Mouse (Mus musculus) WW6 (cell line): ENCODE results near the gene Acox1.

Experiments used
- DNase-seq: peaks from one replicate; pipeline ENCODE4 v3.0.0-alpha.2; 2013; ENCODE audit warnings: low read depth, low spot score

Acox1 gene

DNA sequence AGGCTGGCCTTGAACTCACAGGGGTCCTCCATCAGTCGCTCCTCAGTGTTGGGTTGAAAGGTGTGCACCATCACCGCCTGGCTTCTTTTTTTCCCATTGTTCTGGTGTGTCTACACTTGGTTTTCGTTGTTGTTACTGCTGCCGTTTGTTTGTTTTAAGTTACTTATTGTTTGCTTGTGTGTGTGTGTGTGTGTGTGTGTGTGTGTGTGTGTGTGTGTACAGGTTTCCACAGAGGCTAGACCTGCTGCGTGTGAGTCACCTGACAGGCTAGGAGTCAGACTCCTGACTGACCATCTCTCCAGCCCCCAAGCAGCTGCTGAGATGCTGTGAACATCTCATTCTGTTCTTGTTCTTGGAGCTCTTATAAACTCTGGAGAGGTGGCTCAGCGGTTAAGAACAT lies 14.0 kb upstream of the Acox1 start:
- DNase-seq: no peak

DNA sequence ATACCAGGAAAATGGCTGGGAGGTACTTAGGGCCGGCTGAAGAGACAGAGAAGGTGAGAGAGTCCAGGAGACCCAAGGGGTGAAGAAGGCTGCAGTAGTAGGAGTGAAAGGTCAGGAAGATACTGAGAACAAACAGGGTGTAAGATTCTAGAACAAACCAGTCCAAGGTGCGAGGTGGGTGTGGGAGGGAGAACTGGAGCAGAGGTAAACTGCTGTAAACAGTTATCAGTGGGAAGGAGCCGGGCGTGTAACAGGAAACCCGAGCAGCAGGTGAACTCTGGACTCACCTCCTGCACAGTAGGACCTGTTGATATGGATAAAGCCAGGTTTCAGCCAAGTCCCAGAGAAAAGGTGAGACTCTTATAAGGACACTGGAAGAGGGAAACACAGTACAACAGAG lies 11.9 kb upstream of the Acox1 start:
- DNase-seq: no peak

DNA sequence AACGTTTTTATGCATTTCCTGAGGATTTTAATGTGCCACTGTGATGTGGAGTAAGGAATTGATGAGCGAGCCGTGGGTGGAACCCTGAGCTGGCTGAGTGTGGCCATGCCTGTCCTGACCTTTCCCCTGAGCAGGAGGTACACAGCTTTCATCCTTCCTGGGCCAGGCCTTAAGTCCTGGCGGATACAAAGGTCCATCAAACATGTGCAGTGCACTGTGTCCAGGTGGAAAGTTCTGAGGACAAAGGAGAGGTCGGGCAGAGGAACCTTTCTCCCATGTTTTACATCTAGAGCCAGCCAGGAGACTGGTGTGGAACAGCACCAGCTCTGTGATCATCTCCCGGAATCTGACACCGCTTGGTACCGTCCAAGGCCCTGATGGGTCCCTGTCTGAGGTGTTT lies 10.4 kb upstream of the Acox1 start:
- DNase-seq: no peak

DNA sequence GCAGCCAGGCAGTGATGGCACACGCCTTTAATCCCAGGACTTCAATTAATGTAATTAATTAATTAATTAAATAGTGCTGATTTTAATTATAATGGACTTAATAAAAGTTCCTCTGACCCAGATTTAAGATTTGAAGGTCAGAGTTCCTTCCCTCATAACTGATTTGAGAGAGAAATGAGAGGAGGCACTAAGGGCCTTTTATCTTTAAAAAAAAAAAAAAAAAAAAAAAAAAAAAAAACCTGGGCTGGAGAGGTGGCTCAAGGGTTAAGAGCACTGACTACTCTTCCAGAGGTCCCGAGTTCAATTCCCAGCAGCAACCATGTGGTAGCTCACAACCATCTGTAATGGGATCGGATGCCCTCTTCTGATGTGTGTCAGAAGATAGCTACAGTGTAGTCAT lies 9.8 kb upstream of the Acox1 start:
- DNase-seq: no peak

DNA sequence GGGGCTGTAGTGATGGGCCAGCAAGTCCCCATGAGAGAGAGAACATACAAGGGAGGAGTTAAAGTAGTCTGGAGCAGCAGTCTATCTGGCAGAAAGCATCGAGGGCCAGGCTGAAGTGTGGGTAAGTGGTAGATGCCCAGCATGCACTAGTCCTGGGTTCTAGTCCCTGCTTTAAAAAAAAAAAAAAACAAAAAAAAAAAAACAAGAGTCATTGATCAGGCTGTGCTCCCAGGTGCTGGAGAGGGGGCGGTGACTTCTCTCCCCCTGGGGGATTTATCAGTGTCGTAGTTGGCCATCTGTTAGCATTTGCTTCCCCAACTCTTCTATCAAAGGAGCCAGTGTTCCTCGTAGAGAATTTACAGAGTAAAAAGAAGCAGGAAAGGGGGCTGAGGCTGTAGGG lies 7.8 kb upstream of the Acox1 start:
- no peak for DNase-seq

DNA sequence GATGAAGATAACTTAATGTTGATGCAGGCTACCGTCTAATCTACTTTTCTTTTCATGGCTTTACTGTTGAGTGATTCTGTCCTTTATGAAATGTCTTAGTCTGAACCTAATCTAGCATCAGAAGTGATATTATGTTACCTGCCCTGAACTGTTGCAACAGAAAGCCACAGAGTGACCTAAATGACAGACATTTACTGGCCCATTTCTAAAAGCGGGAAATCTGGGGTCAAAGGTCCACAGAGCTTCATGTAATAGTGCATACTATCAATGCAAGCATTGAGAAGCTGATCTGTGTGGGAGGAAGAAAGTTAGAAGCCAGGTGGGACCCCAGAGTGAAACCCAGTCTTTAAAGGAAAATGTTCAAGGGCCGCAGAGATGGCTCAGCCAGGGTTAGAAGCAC lies 4.3 kb upstream of the Acox1 start:
- DNase-seq: no peak

DNA sequence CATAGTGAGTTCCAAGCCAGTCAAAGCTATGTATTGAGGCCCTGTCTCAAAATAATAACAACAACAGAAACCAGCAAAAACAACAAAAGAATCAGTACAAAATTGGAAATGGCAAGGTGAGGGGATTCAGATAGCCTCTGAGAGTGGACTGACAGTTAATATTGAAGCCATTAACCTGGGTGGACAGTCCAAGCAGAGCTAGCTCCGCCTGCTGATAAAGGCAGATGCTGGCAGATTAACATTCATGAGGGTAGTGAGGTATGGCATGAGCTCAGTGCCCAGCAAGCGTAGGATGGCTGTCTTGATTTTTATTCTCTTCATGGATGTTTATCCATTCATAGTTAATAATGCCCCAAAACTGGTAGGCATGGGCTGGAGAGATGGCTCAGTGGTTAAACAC lies 2.3 kb upstream of the Acox1 start:
- no peak for DNase-seq

DNA sequence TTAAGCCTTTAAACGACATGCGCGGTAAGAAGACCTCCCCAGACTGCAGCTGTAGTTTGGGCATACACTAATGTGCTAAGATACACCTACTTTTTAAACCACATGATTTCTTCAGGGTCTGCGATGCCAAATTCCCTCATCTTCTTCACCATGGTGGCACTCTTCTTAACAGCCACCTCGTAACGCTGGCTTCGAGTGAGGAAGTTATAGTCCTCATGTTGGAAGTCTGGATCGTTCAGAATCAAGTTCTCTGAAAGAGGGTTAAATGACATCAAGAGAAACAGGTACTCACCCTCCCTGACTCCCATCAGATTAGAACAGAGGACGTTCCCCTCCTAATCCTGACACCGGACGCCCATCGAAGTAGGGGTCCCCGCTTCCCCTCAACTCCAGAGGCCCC lies 713 bp downstream of the Acox1 start:
- DNase-seq: no peak

DNA sequence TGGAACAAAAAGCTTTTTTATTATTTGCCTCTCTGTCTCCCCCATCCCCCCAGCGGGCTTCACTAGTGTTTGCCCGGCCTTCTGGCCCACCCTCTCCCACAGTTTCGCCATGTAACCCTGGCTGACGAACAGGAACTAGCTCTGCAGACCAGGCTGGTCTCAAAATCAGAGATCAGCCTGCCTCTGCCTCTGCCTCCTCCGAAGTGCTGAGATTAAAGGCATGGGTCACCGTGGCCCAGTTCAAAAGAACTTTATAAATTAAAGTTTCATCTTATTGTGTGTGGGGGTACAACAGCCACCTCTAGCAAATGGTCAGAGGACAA lies 1.3 kb downstream of the Acox1 start:
- no peak for DNase-seq

DNA sequence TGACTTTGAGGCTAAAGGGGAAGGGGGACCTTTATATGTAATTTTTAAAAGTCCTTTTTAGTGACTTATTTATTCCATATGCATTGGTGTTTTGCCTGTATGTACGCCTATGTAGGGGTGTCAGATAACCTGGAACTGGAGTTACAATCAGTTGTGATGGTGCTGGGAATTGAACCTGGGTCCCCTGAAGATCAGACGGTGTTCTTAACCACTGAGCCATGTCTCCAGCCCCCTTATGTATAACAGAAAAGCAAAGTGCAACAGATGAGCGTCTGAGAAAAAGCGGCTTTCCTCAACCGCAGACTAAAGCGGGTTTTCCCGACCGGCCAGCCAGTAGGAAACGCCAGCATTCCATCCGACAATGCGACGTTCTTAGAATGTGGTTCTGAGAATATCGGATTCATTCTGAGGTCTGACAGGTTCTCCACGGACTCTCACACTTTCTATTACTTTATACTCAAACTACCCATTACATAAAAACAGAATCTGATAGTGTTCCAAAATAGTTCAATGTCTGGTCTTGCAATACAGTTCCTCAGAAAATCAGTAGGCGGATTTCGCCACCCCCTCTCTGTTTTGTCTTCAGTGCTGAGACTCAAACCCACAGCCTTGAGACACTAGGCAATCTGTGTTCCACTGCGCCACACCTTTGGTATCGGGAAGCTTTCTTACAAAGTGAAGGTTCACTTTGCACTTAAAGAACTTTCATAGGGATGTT lies 1.8 kb downstream of the Acox1 start:
- no peak for DNase-seq

DNA sequence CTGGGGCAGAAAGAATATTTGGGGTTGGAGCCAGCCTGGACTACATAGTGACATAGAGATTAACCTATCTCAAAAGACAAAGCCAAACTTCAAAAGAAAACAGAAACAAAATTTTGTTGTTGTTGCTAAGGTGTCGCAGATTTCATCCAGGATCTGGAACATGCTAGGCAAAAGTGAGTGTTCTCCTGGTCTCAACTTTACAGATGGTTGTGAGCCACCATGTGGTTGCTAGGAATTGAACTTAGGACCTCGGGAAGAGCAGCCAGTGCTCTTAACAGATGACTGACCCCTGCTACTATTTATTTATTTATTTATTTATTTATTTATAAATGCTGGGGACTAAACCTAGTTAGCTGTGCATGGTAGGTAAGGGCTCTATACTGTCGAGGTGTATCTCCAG lies 2.5 kb downstream of the Acox1 start:
- DNase-seq: no peak

DNA sequence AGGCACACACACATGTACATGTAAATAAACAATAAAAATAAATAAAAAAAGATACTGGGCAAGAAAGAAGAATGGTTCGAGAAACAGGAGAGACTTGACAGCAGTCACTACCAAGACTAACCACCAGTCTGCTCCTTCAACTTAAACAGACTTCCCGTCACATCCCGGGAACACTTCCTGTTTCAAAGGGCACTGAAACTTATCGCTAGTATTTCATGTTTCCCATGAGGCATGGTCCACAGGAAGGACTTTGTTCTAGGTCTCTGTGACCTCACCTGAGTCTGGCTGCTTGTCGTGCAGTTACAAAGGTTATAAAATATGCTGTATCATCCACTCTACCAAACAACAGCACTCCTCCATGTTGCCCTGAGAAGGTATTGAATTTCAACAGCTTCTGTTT lies 3.6 kb downstream of the Acox1 start:
- no peak for DNase-seq

DNA sequence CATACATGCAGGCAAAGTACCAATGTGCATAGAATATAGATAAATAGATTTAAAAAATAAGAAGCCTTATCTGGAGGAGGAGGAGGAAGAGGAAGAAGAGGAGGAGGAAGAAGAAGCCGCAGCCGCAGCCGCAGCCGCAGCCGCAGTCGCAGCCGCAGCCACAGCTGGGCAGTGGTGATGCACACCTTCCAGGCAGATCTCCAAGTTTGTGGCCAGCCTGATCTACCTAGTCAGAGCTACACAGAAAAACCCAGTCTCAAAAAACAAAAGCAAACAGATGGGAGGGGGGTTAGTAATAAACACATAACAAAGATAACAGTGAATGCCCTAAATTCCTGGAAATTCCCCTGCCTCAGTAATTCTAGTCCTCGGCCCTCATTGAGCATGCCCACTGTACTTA lies 4.2 kb downstream of the Acox1 start:
- DNase-seq: no peak

DNA sequence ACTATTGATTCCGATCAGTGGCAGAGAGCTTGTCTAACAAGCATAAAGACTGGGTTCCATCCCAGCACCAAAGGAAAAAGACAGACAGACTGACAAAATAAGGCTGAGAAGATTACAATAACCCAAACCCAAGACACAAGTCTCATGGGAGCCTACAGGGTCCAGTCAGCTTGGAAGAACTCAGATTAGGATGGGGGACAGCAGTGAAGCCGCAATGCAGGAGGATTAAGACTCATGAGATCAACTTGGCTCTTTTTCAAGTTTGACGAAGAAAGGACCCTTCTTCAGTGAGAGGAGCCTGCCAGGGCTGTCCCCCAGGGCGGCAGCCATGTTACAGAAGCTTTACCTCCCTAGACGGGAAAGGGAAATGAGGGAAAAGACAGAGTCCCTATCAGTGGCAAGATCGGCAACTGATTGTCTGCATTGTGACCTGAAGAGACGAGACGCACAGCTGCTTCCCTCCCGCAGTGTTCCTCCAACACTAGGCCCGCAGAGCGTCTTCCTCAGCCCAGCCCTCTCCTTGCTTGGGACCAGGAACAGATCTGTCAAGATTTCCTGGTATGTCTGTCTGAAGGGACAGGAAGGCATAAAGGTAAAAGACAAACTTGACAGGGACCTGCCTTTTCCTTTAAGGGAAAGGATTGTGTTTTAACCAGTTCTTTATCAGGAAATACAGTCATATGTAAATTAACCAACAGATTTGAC lies 11.5 kb downstream of the Acox1 start:
- no peak for DNase-seq

DNA sequence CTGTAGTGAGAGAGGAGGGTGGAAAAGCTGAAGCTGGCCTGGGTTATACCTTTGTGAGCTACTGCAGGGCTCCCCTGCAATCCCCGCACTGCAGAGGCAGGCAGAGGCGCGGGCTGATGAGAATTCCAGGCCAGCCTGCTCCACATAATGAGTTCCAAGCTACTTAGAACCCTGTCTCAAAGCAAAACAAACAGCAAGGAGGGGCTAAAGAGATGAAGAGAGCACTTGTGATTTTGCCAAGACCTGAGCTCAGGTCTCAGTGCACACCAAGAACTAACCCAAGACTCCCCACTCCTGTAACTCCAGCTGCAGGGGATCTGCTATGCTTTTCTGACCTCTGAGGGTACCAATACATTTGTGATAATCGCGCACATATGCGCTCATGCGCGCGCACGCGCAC lies 12.5 kb downstream of the Acox1 start:
- no peak for DNase-seq

DNA sequence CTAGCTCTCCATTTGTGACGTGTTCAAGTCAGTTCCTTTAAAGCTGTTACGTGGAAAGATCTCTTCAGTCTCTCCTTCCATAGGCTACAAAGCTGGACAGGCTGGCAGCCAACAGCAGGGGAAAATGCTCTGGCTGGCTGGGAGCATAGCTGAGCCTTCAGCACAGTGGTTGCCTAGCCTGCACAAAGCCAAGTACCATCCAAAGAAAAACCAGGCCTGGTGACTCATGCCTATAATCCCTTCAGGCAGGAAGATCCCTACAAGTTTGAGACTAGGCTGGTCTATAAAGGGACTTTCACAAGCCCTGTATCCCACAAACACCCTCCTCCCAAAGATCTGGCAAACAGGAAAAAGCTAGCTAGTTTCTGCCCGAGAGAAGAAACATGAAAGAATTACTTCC lies 13.0 kb downstream of the Acox1 start:
- DNase-seq: no peak

DNA sequence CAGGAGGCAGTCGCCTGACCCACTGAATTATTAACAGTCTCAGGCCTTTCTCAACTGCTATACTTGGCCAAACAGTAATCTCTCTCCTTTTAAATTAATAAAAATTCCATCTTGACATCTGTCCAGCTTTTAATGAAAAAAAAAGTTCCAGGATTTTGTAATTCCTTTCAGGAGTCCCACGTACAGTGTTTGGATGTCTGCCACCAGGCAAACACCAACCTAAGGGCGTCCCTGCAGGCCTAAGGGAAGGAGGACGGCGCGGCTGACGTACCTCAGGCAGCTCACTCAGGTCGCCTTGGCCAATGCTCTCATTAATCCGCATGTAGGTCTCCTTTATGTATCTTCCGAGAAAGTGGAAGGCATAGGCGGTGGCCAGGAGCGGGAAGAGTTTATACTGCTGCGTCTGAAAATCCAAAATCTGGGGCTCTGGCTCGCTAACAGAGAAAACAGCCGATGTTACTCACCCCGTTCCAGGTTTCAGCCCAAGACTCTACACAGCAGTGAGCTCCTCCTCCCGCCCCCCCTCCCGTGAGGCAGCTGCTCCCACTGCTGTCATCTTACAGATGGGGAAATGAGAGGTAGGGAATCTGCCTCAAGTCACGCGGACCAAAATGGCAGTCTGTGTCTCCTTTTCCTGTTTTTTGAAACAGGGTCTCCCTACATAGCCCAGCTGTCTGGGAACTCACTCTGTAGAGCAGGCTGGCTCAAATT lies 20.3 kb downstream of the Acox1 start:
- no peak for DNase-seq

DNA sequence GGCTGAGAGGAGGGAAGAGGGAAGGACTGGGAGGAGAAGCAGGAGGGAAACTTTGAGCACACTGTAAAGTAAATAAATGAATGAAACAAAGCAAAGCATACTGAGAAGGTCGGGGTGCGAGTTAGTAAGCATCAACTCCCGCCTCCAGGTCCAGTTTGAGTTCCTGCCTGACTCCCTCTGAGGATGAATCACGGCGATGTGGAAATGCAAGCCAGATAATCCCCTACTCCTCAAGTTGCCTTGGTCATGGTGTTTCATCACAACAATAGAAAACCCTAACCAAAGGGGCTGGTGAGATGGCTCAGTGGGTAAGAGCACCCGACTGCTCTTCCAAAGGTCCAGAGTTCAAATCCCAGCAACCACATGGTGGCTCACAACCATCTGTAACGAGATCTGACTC lies 22.8 kb downstream of the Acox1 start:
- DNase-seq: no peak

DNA sequence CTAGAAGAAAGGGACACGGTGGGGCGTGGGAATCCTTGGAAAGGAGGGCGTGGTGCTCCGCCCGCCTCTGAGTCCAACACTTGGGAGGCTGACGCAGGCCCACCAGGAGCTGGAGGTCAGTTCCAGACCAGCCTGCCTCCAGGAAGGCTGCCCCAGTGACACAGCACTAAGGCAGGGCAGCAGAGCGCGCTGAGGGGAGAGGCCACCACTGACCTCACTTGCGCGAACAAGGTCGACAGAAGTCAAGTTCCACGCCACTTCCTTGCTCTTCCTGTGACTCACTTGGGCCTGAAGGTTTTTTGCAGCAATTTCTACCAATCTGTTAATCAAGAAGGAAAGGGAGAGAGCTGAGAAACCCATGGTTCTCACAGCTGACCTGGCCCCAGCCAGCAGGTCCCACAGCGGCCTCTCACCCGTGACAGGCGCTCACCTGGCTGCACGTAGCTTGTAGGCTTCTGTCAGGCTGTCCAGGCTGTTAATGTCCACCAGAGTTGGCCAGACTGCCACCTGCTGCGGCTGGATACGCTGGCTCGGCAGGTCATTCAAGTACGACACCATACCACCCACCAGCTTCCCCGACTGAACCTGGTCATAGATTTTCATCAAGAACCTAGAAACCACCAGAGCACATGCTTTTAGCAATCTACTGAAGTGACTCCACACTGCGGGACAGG lies 23.9 kb downstream of the Acox1 start:
- no peak for DNase-seq

DNA sequence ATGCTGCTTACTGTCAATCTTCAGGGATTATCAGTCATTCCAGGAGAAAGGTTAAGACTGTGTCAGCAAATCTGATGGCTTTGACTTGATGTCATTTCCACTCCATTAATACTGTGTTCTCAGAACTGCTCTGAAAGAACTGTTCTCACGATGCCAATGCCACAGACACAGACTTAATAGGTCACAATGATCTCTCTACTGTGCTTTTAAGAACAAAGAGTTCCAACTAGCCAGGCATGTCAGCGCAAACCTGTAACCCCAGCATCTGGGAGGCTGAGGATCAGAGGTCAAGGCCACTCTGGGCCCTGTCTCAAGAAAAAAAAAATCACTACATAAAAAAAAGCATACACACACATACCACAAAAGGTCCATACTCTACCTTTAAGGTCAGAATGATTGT lies 26.9 kb downstream of the Acox1 start:
- DNase-seq: no peak

DNA sequence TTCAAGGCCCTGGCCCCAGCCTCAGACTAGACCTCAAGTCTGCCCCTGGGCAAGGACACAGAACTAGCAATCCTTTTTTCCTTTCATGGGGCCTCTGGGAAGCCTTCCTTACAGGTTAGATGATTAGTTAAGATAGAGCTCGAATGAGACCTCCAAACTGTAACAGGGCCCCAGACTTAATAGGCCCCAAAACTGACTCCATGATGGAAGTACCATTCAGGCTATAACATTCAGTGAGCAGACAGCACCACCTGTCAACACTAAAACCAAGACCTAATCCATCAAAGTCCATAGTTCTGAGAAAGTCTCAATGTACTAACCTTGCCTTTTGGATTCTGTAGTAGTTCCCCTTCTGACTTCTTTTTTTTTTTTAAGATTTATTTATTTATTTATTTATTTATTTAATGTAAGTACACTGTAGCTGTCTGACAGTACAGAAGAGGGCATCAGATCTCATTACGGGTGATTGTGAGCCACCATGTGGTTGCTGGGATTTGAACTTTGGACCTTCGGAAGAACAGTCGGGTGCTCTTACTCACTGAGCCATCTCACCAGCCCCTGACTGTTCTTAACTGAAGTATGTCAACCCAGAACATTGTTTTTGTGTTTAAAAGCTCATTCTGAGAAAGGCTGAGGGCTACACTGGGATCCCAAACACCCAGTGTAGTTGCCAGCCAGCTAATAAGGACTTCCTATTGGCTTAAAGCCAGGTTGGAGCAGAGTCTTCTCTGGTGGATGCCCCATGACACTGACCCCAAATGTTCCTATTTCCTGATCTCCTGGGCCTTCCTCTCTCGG lies 28.6 kb downstream of the Acox1 start:
- DNase-seq: no peak

DNA sequence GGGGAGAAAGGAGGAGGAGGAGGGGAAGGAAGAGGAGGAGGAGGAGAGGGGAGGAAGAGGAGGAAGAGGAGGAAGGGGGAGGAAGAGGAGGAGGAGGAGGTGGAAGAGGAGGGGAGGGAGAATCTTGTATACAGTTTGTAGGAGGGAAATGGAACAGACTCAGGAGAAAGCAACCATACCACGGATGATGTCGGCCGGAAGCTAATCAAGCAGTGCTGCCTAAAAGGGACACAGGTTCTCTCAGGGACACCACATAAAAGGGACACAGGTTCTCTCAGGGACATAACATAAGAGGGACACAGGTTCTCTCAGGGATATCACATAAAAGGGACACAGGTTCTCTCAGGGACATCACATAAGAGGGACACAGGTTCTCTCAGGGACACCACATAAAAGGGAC lies 29.6 kb downstream of the Acox1 start:
- no peak for DNase-seq
